Mouse (Mus musculus) forebrain, postnatal 0 days (tissue): ENCODE results near the gene Ppia. TPM values are rescaled to one million over a fixed set of nuclear protein-coding genes. Genes with fewer than 3 reads are reported as not detected.

Experiments
- ATAC-seq: fragments of 200-750 bp; cut with Nextera tagmentation; 2 replicates; pipeline ENCODE4 v1.8.0; 2017; ENCODE audit warnings: mild to moderate bottlenecking, moderate library complexity
- DNase-seq: peaks from one replicate; pipeline ENCODE4 v3.0.0-alpha.2; 2015
- H3K27ac ChIP-seq: fragments of 300-500 bp; sonication (generic); 2 replicates; pipeline ENCODE4 v1.5.1; 2014; ENCODE audit warnings: low read depth, mild to moderate bottlenecking, antibody characterized with exemption, low read length, moderate library complexity, mixed read lengths
- H3K27me3 ChIP-seq: fragments of 300-500 bp; sonication (generic); 2 replicates; pipeline ENCODE4 v1.6.1; 2014; ENCODE audit warnings: mild to moderate bottlenecking, low read length, mixed read lengths; ENCODE audit not compliant: insufficient read depth
- H3K36me3 ChIP-seq: fragments of 300-500 bp; sonication (generic); 2 replicates; pipeline ENCODE4 v1.6.1; 2014; ENCODE audit warnings: mild to moderate bottlenecking, moderate library complexity; ENCODE audit not compliant: insufficient read depth
- H3K4me1 ChIP-seq: fragments of 300-500 bp; sonication (generic); 2 replicates; pipeline ENCODE4 v1.6.1; 2014; ENCODE audit warnings: antibody characterized with exemption; ENCODE audit not compliant: insufficient read depth
- H3K4me2 ChIP-seq: fragments of 300-500 bp; sonication (generic); 2 replicates; pipeline ENCODE4 v1.6.1; 2014; ENCODE audit warnings: low read depth, mild to moderate bottlenecking, moderate library complexity
- H3K4me3 ChIP-seq: fragments of 300-500 bp; sonication (generic); 2 replicates; pipeline ENCODE4 v1.5.1; 2014; ENCODE audit warnings: low read depth, low read length, mixed read lengths
- H3K9ac ChIP-seq: fragments of 300-500 bp; sonication (generic); 2 replicates; pipeline ENCODE4 v1.6.1; 2014; ENCODE audit warnings: mild to moderate bottlenecking
- H3K9me3 ChIP-seq: fragments of 300-500 bp; sonication (generic); 2 replicates; pipeline ENCODE4 v1.6.1; 2016; ENCODE audit warnings: low read length
- CTCF ChIP-seq: sonication (generic); IDR thresholded peaks from 2 replicates; pipeline ENCODE4 v1.5.1; 2016; ENCODE audit warnings: antibody characterized with exemption, control low read depth, low read depth
- WGBS: fragments of 180-500 bp; shearing (Covaris S2); extraction: QIAGEN DNeasy Blood & Tissue Kit; methylation state at CpG from one replicate; pipeline ENCODE4 v1.1.7; 2014; 5-methylcytosine and 5-hydroxymethylcytosine counted together
- polyA plus RNA-seq: library from polyadenylated mRNA; unstranded; fragments of >200 nt; fragmentation: Nextera tagmentation; extraction: Ambion mirVana; gene quantifications from 2 replicates; pipeline ENCODE4 v1.2.1, GENCODE M21; 2015
- total RNA-seq: library from RNA; depleted of rRNA; stranded (reverse); fragments of >200 nt; gene quantifications from 2 replicates; pipeline ENCODE4 v1.2.3, GENCODE M21; 2014

Ppia gene
- total and polyA plus RNA-seq, 2 experiments from 2014 or later: 3,025 to 5,423 TPM

- Histone ChIP-seq H3K27me3 (no peaks in the 10 kb centered on the region), H3K4me2 (no peak overlapping the region), H3K4me3 (no peak overlapping the region), H3K9ac (no peak overlapping the region), H3K36me3 (peaks cover 50% of the 10 kb centered on the region), H3K9me3 (no peaks in the 10 kb centered on the region), H3K4me1 (peaks cover 15% of the 10 kb centered on the region; the same call in 1 of the 2 replicates), H3K27ac (no peak overlapping the region)
- no peak for TF ChIP-seq CTCF
- WGBS: 87% methylated on average over 6 of the region's 6 CpGs
- ATAC-seq: no peak
- DNase-seq: no peak
These were observed 22.4 kb upstream of the Ppia start for GRCm38 (mm10) chr11:6392857-6393256.

DNA sequence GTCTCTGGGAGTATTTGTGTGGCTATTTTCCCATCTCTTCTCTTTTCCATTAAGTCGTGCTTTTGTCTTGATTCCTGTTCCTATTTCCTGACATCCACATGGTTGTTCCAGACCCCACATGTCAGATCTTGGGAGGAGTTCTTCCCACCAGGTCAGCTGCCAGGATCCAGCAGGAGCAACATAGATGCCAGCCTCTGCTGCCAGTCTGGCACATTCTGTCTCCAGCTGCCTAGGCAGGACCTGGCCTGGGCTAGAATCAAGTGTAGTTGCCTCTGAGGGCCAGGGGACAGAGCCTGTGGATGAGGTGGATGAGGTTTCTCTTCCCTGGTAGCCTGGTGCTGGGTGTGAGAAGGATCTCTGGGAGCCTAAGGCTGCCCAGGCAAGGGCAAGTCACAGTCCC is 21.4 kb upstream of the Ppia start:
- H3K4me3 ChIP-seq: no peak overlapping the region
- H3K4me1 ChIP-seq: peaks cover 15% of the 10 kb centered on the region; the same call in 1 of the 2 replicates
- no peaks in the 10 kb centered on the region for H3K27me3 ChIP-seq
- 52% methylated on average over 1 of the region's 1 CpGs for WGBS
- peaks cover 60% of the 10 kb centered on the region for H3K36me3 ChIP-seq
- H3K9ac ChIP-seq: no peak overlapping the region
- H3K27ac ChIP-seq: no peak overlapping the region
- no peaks in the 10 kb centered on the region for H3K9me3 ChIP-seq
- no peak overlapping the region for H3K4me2 ChIP-seq
- TF ChIP-seq CTCF: no peak
- DNase-seq: no peak
- ATAC-seq: no peak

- H3K9ac ChIP-seq: no peak overlapping the region
- no peak overlapping the region for H3K27ac ChIP-seq
- DNase-seq (no peak), ATAC-seq (no peak)
- WGBS: 88% methylated on average over 5 of the region's 5 CpGs
- H3K9me3 ChIP-seq: no peaks in the 10 kb centered on the region
- H3K4me1 ChIP-seq: peaks cover 10% of the 10 kb centered on the region; the same call in 1 of the 2 replicates
- TF ChIP-seq CTCF: no peak
- H3K36me3 ChIP-seq: peaks cover 77% of the 10 kb centered on the region
- H3K27me3 ChIP-seq: no peaks in the 10 kb centered on the region
- H3K4me3 ChIP-seq: no peak overlapping the region
- no peak overlapping the region for H3K4me2 ChIP-seq
These were observed 19.7 kb upstream of the Ppia start for GRCm38 (mm10) chr11:6395565-6395964.

DNA sequence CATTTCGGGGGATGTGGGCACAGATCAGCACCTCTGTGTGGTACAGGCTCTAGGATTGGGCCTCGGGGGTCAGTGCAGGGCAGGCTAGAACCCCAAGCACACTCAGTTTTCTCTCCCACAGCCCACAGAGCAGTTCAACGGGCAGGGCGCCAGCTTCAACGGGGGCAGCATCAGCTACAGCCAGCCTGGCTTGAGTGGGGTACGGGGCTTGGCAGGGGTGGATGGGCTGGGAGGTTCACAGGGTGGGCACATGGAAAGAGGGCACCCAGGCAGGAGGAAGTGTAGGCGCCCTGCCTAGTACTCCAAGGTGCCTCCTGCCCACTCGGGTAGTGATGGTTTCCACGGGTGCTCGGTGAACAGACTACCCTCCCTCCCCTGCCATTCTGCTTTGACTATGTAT is 17.1 kb upstream of the Ppia start:
- no peaks in the 10 kb centered on the region for H3K27me3 ChIP-seq
- H3K4me3 ChIP-seq: no peak overlapping the region
- 92% methylated on average over 10 of the region's 10 CpGs for WGBS
- TF ChIP-seq CTCF: no peak
- H3K9me3 ChIP-seq: no peaks in the 10 kb centered on the region
- DNase-seq (no peak), ATAC-seq (no peak)
- H3K4me2 ChIP-seq: no peak overlapping the region
- H3K9ac ChIP-seq: no peak overlapping the region
- H3K4me1 ChIP-seq: no peaks in the 10 kb centered on the region
- H3K27ac ChIP-seq: no peak overlapping the region
- peaks cover 93% of the 10 kb centered on the region for H3K36me3 ChIP-seq

DNA sequence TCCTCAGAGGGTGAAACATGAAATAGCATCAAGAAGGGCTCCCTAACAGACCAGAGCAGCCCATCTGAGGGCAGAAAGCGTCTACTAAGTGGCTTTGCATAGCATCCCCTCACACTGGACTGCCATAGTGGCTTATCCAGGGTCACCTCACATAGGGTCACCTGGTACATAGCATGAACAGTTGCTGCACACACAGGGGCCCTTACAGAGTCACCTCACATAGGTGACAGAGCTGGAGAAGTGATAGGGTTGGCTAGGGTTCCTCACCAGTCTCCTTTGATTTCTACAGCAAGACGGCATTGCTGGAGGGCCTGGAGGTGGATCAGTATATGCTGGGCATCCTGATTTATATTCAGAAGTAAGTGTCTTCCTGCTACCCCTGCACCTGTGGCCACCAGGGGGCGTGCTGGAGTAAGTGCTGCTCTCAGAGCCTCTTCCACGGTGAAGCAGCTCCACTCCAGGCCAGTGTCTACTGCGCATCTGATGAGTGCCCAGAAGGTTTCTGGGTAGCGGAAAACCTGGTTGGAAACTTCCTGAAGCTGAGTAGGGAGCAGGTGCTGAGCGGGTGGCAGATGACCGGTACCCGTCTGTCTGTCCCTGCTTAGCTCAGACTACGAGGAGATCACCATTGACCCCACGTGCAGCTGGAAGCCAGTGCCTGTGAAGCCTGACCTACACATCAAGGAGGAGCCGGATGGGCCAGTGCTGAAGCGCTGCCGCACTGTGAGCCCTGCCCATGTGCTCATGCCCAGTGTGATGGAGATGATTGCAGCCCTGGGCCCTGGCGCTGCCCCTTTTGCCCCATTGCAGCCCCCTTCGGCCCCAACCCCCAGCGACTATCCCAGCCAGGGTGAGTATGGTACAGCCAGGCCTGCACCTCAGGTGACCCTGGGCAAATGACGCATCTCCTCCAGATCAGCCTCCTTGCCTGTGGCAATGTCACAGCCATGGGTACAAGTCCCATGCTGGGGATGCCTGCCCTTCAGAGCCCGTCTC is 12.4 kb upstream of the Ppia start:
- peak; percentile 74 for TF ChIP-seq CTCF
- H3K4me3 ChIP-seq: no peak overlapping the region
- H3K9ac ChIP-seq: no peak overlapping the region
- no peak overlapping the region for H3K27ac ChIP-seq
- no peaks in the 10 kb centered on the region for H3K9me3 ChIP-seq
- peaks cover 82% of the 10 kb centered on the region for H3K36me3 ChIP-seq
- ATAC-seq (no peak), DNase-seq (no peak)
- H3K4me1 ChIP-seq: no peaks in the 10 kb centered on the region
- H3K27me3 ChIP-seq: no peaks in the 10 kb centered on the region
- WGBS: 90% methylated on average over 19 of the region's 19 CpGs
- H3K4me2 ChIP-seq: no peak overlapping the region

DNA sequence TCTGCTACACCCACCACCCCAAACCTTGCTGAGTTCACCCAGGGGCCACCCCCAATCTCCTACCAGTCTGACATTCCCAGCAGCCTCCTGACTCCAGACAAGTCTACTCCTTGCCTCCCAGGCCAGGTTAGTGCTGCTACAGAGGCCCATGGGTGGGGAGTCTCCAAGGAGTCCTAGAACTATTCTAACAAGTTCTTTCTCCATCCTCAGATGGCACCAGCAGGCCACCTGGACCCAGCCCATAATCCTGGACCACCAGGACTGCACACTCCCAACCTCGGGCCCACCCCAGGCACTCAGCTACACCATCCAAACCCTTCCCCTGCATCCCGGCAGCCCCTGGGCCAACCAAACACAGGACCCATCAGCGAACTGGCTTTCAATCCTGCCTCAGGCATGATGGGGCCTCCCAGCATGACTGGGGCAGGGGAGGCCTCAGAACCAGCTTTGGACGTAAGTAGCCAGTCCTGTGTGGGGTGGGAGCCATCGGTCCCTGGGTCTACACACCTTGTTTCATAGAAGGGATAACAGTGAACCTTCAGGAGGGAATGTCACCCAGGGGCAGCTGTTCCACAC is 11.3 kb upstream of the Ppia start:
- TF ChIP-seq CTCF: no peak
- Histone ChIP-seq H3K9me3 (no peaks in the 10 kb centered on the region), H3K36me3 (peaks cover 71% of the 10 kb centered on the region), H3K4me2 (no peak overlapping the region), H3K4me3 (no peak overlapping the region), H3K27ac (no peak overlapping the region), H3K27me3 (no peaks in the 10 kb centered on the region), H3K4me1 (no peaks in the 10 kb centered on the region), H3K9ac (no peak overlapping the region)
- DNase-seq (no peak), ATAC-seq (no peak)
- 95% methylated on average over 5 of the region's 5 CpGs for WGBS
